Mouse (Mus musculus) adrenal gland, postnatal 4 days (tissue): ENCODE data around the gene Mmp8. TPM values are rescaled to one million over a fixed set of nuclear protein-coding genes. Genes with fewer than 3 reads are reported as not detected.

ENCODE experiments used
- DNase-seq, 2 experiments: peaks; one replicate each; pipeline ENCODE4 v3.0.0; 2021 to 2022; ENCODE audit warnings: low spot score in 2 of 2, mixed read lengths in 2 of 2
- total RNA-seq, 2 experiments: library from RNA; stranded (reverse); gene quantifications; 2 replicates each; pipeline ENCODE4 v1.2.3; 2021

Mmp8 gene
- total RNA-seq, 2 experiments from 2014 or later, result 0.81 to 2.9 TPM

- no peak for DNase-seq
These were observed 35.1 kb downstream of the Mmp8 start for GRCm38 (mm10) chr9:7593272-7593812.

DNA sequence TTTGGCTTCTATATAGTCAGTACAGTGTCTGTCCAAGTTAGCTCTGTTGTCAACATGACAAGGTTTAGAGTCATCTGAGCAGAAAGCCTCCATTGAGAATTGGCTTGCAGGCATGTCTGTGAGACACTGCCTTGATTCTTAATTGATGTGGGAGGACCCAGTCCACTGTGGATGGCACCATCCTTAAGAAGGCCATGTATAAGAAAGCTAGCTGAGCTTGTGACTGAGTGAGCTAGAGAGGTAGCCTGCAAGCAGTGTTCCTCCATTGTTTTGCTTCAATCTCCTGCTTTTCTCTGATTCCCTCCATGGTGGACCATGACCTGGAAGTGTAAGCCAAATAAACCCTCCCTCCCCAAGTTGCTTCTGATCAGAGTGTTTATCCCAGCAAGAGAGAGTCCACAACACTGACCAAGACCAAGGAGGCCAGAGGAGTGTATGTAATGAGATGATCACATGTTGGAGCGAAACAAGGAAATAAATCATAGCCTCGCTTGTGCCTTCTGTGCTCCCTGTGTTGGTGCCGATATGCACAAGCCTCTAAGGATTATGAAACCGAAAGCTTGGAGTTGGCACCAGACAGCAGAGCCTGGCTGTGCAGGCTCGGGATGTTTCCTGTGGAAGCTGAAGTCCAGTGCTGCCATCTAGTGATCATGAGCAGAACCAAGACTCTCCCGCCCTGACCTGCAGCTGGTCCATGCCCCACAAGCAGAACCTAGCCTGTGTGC is 36.7 kb downstream of the Mmp8 start:
- DNase-seq, result peak; percentile 31 to 61

DNA sequence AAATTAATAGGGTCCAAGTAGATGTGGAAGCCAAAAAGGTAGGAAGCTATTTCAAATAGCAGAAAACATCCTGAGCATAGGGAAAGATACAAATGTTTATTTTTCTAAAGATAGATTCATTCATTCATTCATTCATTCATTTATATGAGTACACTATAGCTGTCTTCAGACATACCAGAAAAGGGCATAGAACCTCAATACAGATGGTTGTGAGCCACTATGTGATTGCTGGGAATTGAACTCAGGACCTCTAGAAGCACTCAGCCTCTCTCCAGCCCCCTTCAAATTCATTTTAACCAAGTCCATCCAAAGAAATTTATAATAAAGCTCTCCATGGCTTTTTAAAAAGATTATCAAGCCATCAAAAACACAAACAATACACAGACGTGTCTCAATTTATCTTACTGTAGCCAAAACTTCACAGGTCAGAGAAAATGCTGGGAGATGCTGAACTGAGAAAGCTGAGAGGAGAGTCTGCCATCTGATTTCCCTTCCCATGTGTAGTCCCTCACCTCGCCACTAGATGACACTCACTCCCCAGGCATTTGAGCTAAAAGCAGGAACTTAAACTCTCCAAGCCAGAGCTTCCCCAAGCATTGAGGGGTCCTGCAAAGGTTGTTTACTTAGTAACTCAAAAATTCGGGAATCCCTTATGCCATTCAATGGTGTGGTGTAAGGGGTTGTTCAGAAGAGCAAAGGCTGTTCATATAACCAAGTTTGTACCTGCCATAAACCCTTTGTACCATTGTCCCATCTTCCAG is 44.9 kb downstream of the Mmp8 start:
- DNase-seq, result peak; percentile 12 to 51

DNA sequence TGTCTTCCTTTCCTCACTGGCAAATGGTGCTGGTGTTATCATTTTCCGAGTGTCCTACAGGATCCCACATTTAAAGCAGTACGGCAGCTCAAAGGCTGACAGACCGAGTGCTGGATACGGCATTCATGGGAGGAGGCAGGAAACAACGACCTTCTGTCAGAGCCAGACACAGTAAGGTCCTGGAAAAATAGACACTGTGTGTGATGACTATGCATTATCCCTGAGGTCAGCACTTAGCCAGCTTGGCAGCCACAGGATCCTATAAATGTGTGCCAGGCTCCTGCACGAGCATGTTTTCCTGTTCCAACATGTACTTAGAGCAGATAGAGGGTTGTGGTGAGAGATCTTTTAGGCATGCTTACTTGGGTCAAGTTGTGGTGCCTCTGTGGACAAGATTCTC is 45.7 kb downstream of the Mmp8 start:
- no peak for DNase-seq

DNA sequence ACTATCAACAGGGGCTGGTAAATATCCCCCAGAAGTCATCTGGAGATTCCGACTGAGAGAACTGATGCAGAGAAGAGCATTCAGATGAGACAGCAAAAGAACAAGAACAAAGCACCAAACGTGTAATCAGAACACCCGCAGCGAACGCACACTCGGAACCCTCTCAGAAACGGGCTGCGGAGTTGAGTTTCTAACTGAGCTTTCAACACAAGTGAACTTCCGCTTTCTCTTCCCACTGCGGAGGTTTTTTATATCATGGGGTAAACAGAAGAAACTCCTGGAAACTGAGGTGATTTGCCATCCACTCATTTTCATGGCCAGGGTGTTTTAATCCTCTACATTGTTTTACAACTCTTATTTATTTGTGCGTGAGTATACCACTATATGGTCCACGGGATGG is 47.4 kb downstream of the Mmp8 start:
- DNase-seq, result no peak

Other genes starting within 250 kb of the Mmp8 start
- under 1 TPM in 1 of 2 experiments, not detected in 1; 0.76 TPM for gene Mmp12, start 214.1 kb upstream of the Mmp8 start, total RNA-seq
- gene Mmp1b, start 170.4 kb upstream of the Mmp8 start, total RNA-seq, result not detected
- not detected for gene Mmp3, start 112.6 kb upstream of the Mmp8 start, total RNA-seq
- gene Mmp10, start 56.1 kb upstream of the Mmp8 start, total RNA-seq, result not detected
- gene Mmp27, start 12.9 kb downstream of the Mmp8 start, total RNA-seq, result under 1 TPM in 1 of 2 experiments, not detected in 1; 0.17 TPM
- gene Mmp20, start 69.8 kb downstream of the Mmp8 start, total RNA-seq, result not detected
- not detected for gene Mmp7, start 133.6 kb downstream of the Mmp8 start, total RNA-seq
- 100 to 1,000 TPM in 1 of 2 experiments, 10 to 100 TPM in 1; 94.1 to 102 TPM for gene Tmem123, start 205.6 kb downstream of the Mmp8 start, total RNA-seq